Mouse (Mus musculus) layer of hippocampus, postnatal 25 days (tissue): ENCODE results near the gene Ss18l2. TPM values are rescaled to one million over a fixed set of nuclear protein-coding genes. Genes with fewer than 3 reads are reported as not detected.

Experiments
- DNase-seq, 2 experiments: peaks; one replicate each; pipeline ENCODE4 v3.0.0; 2022; ENCODE audit warnings: mixed read lengths in 2 of 2, low spot score in 1 of 2; ENCODE audit errors: extremely low spot score in 1 of 2
- total RNA-seq, 2 experiments: library from RNA; stranded (reverse); gene quantifications; 2 replicates each; pipeline ENCODE4 v1.2.3; 2021

The Ss18l2 gene
- total RNA-seq, 2 experiments from 2014 or later = 80.2 to 90.3 TPM

GRCm38 (mm10) chr9:121757432-121757831 is 47.3 kb downstream of the Ss18l2 start:
- peak; percentile 33 to 47 for DNase-seq

- no peak for DNase-seq
Observed at GRCm38 (mm10) chr9:121757835-121758814, 48.0 kb downstream of the Ss18l2 start.

GRCm38 (mm10) chr9:121759091-121760081 is 49.3 kb downstream of the Ss18l2 start, which contains the start of gene Zfp651:
Gene Zfp651, plus strand, starts transcription at chr9:121759330.
- DNase-seq = peak; percentile 65 to 70

GRCm38 (mm10) chr9:121760271-121761090 is 50.4 kb downstream of the Ss18l2 start:
- DNase-seq = peak in 1 of 2 experiments; percentile 43

- DNase-seq = no peak
Observed at GRCm38 (mm10) chr9:121761091-121761665, 51.0 kb downstream of the Ss18l2 start.

- DNase-seq = peak in 1 of 2 experiments; percentile 3
Observed at GRCm38 (mm10) chr9:121761787-121762186, 51.7 kb downstream of the Ss18l2 start.

- no peak for DNase-seq
Observed at GRCm38 (mm10) chr9:121762248-121762647, 52.1 kb downstream of the Ss18l2 start.

GRCm38 (mm10) chr9:121762761-121763160 is 52.6 kb downstream of the Ss18l2 start:
- no peak for DNase-seq

Other genes with a start within 250 kb of the Ss18l2 start
- 100 to 1,000 TPM; 681 to 734 TPM for gene Cck, start 214.6 kb upstream of the Ss18l2 start, total RNA-seq
- gene Lyzl4, start 68.2 kb upstream of the Ss18l2 start, total RNA-seq = 1 to 10 TPM in 1 of 2 experiments, under 1 TPM in 1; 0.74 to 1.3 TPM
- 10 to 100 TPM; 13.2 to 19.9 TPM for gene Vipr1, start 67.6 kb upstream of the Ss18l2 start, total RNA-seq
- gene Sec22c, start 4.8 kb upstream of the Ss18l2 start, total RNA-seq = 10 to 100 TPM; 26.3 to 32.7 TPM
- gene Nktr, start 8.8 kb downstream of the Ss18l2 start, total RNA-seq = 100 to 1,000 TPM in 1 of 2 experiments, 10 to 100 TPM in 1; 71.9 to 123 TPM
- gene Zfp651, start 49.0 kb downstream of the Ss18l2 start, total RNA-seq = 100 to 1,000 TPM; 101 to 109 TPM
- 1 to 10 TPM; 3.3 to 4.4 TPM for gene Klhl40, start 67.3 kb downstream of the Ss18l2 start, total RNA-seq
- 10 to 100 TPM; 15.1 to 15.5 TPM for gene Hhatl, start 82.2 kb downstream of the Ss18l2 start, total RNA-seq
- 1 to 10 TPM; 8.9 to 9.7 TPM for gene Ccdc13, start 129.1 kb downstream of the Ss18l2 start, total RNA-seq
- gene Higd1a, start 148.0 kb downstream of the Ss18l2 start, total RNA-seq = 10 to 100 TPM; 84.7 to 92.8 TPM
- 1 to 10 TPM; 2.4 to 2.5 TPM for gene Ackr2, start 188.0 kb downstream of the Ss18l2 start, total RNA-seq
- gene Cyp8b1, start 206.0 kb downstream of the Ss18l2 start, total RNA-seq = not detected
- 1 to 10 TPM; 5.2 to 6.0 TPM for gene Fam198a, start 240.7 kb downstream of the Ss18l2 start, total RNA-seq